Mouse (Mus musculus) spleen, postnatal 10 days (tissue): ENCODE results near the gene Srrm4.

ENCODE experiments used
- DNase-seq, 2 experiments: peaks; one replicate each; pipeline ENCODE4 v3.0.0; 2021 to 2022; ENCODE audit warnings: low spot score in 2 of 2

The Srrm4 gene

GRCm38 (mm10) chr5:116553106-116553505 lies 38.5 kb downstream of the Srrm4 start:
- no peak for DNase-seq

GRCm38 (mm10) chr5:116552584-116552983 lies 39.0 kb downstream of the Srrm4 start:
- no peak for DNase-seq

- DNase-seq, result no peak
Observed at GRCm38 (mm10) chr5:116545746-116546145, 45.9 kb downstream of the Srrm4 start.

- no peak for DNase-seq
Observed at GRCm38 (mm10) chr5:116542317-116542716, 49.3 kb downstream of the Srrm4 start.

- DNase-seq, result no peak
Observed at GRCm38 (mm10) chr5:116541128-116541527, 50.5 kb downstream of the Srrm4 start.

GRCm38 (mm10) chr5:116539360-116539759 lies 52.3 kb downstream of the Srrm4 start:
- no peak for DNase-seq

- no peak for DNase-seq
Observed at GRCm38 (mm10) chr5:116538491-116538890, 53.1 kb downstream of the Srrm4 start.

- no peak for DNase-seq
Observed at GRCm38 (mm10) chr5:116526324-116526723, 65.3 kb downstream of the Srrm4 start.

- DNase-seq, result no peak
Observed at GRCm38 (mm10) chr5:116525308-116525707, 66.3 kb downstream of the Srrm4 start.

GRCm38 (mm10) chr5:116523553-116523952 lies 68.1 kb downstream of the Srrm4 start:
- no peak for DNase-seq

GRCm38 (mm10) chr5:116523079-116523478 lies 68.5 kb downstream of the Srrm4 start:
- no peak for DNase-seq

GRCm38 (mm10) chr5:116522273-116522672 lies 69.3 kb downstream of the Srrm4 start:
- DNase-seq, result no peak

GRCm38 (mm10) chr5:116518047-116518446 lies 73.6 kb downstream of the Srrm4 start:
- no peak for DNase-seq

GRCm38 (mm10) chr5:116512135-116512534 lies 79.5 kb downstream of the Srrm4 start:
- no peak for DNase-seq

GRCm38 (mm10) chr5:116510229-116510628 lies 81.4 kb downstream of the Srrm4 start:
- DNase-seq, result no peak

GRCm38 (mm10) chr5:116501342-116501741 lies 90.3 kb downstream of the Srrm4 start:
- no peak for DNase-seq

GRCm38 (mm10) chr5:116498880-116499640 lies 92.6 kb downstream of the Srrm4 start:
- no peak for DNase-seq

- DNase-seq, result no peak
Observed at GRCm38 (mm10) chr5:116497866-116498265, 93.8 kb downstream of the Srrm4 start.

- no peak for DNase-seq
Observed at GRCm38 (mm10) chr5:116497205-116497604, 94.4 kb downstream of the Srrm4 start.

GRCm38 (mm10) chr5:116496717-116497116 lies 94.9 kb downstream of the Srrm4 start:
- DNase-seq, result no peak

GRCm38 (mm10) chr5:116495466-116495865 lies 96.2 kb downstream of the Srrm4 start:
- no peak for DNase-seq

- DNase-seq, result no peak
Observed at GRCm38 (mm10) chr5:116494377-116494776, 97.2 kb downstream of the Srrm4 start.

GRCm38 (mm10) chr5:116492726-116493125 lies 98.9 kb downstream of the Srrm4 start:
- DNase-seq, result no peak
